Mouse (Mus musculus) retina, embryonic 14.5 days (tissue): ENCODE measurements around the gene Gm10134.
A peak's percentile ranks its signal among the peaks of the same experiment; 100 is the strongest.
"Not testable (repeated sequence)": the region's sequence is repeated elsewhere in the genome, so short reads cannot be mapped to it uniquely, and the experiment has no call there.

ENCODE experiments used
- DNase-seq: peaks from one replicate; pipeline ENCODE4 v3.0.0-alpha.2; 2015; ENCODE audit warnings: low spot score

The Gm10134 gene

DNA sequence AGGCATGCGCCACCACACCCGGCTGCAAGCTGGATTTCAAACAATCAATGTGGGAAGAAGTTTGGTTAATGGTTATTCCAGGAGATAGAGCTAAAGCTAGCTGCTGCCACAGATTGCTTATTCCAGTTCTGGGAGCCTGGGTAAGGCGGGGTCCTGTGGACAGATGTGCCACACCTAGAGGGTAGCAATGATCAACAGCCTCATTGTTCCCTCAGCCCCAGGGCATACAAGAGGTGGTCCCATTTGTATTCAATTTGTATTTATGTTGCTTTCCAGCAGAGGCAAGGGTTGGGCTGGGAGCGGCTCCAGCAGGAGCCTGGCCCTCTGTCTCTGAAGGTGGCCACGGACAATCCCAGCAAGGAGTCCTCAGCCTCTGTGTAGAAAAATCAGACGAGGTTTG lies 396 bp downstream of the Gm10134 start:
- DNase-seq = no peak

DNA sequence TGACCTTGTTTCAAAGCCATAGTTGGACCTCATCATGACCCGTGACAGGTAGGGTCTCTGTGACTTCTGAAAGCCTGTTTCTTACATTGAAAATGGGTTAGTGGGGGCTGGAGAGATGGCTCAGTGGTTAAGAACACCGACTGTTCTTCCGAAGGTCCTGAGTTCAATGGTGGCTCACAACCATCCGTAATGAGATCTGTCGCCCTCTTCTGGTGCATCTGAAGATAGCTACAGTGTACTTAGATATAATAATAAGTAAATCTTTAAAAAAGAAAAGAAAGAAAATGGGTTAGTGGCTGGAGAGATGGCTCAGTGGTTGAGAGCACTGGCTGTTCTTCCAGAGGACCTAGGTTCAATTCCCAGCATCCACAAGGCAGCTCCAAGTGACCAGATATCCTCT lies 5.7 kb downstream of the Gm10134 start:
- DNase-seq = not testable (repeated sequence)

DNA sequence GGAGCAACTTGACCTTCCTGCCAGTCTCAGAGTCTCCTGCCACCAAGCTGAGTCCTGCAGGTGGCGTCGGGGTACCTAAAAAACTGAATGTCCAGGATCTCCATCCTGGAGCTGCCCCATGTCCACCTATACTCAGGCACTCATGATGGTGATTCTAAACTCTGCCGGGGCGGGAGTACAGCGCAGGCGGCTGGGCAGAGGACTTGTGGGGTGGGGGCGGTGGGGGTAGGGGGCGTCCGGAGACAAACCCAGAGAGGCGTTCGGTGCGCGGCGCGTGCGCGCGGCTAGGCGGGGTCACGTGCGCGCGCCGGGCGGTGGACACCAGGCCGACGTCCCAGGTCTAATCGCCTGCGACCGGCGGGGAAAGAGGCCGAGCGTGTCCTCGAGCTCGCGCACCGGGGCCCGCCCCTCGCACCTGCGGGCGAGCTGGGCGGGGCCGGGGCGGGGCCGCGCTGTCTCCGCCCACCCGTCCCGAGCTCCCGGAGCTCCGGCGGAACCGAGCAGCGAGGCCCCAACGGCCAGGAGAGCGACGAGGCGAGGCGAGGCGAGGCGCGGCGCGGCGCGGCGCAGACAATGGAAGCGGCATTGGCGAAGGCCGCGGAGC lies 7.0 kb downstream of the Gm10134 start, which contains the start of gene Ralgds:
Ralgds (plus strand) TSS at position 328 of the 604 bp plus-strand sequence.
- DNase-seq = peak; percentile 76

DNA sequence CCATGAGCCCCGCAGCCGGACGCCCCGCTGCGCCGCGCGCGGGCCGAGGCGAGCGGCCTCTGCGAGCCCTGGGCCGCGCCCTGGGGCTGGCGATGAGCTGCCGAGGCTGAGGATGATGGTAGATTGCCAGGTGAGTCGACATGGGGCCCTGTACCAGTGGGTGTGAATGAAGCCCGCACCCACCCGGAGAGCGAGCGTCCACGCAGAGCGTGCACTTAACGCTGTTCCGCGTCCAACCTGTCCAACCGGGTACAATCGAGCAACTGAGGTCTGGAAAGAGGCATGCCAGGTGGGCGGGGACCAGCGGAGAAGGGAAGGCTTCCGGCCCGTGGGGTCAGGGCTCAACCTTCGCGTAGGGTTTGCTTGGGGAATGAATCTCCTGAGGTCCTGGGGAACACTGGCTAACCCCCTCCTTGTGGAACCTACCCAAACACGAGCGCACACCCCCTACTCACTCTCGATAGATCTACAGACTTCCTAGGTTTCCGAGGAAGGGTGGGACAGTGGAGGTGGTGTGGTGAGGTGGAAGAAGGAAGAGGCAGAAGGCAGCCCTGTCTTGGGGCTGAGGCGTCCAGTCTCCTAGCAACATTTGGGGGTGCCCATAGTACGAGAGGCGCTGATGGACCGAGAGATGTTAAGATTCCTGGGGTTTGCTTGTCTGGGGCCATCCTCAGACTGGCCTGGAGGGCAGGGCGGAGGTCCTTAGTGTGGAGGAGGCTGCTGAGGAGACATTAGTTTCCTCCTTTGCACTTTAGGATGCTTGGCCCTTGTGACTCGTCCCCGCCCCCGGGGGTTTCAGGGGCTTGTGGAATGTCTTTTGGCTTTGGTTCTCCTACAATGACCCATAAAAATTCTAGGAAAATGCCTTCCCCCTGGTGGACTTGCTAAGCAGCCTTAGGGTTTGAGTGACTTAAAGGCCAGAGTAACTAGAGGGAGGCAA lies 7.8 kb downstream of the Gm10134 start:
- peak; percentile 49 for DNase-seq

DNA sequence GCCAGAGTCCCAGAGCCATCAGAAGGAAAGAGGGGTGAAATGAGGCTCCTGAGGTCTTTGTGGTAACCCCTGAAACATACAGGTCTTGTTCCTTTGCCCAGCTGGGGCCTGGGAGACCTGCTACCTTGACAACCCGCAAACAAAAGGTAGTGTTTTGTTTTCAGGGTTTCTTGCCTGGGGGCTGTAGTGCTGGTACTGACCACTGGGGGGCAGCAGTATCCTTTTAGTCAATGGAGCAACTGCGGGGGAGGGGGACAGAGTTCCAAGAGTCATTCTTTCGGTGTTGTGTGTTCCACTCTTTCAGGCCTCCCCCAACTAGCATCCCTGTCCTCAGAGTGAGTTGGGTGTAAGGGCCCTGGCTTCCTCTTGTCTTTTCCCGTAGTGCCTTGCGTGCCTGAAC lies 8.6 kb downstream of the Gm10134 start:
- peak; percentile 92 for DNase-seq

DNA sequence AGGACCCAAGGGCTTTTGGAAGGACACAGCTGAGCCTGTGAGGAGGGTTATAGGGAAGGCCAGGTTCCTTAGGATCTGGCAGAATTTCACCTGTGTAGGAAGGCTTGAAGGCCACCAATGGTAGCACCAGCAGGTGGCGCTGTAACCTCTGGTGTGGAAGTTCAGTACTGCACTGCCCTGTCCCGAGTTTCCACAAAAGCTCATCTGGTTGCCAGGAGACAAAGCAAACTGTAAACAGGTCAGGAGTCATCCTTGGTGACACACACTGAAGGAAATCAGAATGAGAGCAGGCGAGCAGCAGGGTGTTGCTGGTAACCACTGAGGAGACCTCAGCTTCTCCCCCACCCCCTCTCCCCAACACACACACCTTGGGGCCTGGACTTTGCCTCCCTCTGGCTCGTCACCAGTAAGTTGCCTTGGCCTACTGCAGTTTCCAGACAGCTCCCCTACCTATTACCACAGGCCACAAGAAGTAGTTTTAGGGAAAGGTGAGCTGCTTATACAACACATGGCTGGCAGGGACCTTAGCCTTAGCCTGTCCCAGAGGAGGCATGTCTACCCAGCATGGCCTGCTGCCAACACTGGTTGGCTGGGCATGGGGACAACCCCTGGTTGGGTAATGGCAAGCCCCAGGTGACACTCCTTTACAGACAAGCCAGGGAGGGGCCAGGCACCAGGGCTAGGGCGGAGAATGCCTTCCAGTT lies 11.5 kb downstream of the Gm10134 start:
- DNase-seq = peak; percentile 87

DNA sequence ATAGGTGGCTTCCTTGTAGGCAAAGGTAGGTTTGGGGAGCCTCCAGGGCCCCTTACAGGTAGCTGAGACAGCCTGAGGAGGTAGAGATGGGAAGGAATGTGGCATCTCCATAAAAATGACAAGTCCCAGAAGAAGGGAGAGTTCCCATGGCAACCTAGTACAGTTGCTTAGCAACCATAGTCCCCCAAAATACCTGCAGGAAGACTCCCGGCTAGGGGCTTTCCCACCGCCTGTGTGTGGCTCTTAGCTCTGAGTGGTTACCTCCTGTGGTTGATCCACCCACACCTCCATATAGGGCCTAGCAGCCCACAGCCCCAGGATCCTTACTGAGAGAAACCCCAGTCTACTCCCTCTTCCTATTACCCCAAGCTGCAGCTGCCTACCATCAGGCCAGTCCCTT lies 12.3 kb downstream of the Gm10134 start:
- DNase-seq = no peak

DNA sequence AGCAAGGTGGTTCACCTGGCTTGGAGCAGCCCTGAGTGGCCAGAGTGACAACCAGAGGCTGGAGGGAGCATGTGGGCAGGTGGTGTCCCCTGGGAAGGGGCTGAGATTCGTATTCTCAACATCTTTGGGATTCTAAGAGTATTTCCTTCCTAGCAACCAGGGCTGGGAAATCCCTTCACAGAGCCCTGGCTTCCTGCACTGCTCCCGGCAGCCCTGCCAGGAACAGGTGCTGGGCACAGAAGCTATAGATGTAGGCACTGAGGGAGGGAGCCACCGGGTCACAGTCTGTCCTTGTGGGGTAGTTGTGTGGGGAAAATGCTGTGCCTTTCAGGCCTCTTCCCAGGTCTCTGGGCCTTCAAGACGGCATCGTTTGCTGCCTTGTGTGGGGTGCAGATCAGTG lies 14.7 kb downstream of the Gm10134 start:
- no peak for DNase-seq

DNA sequence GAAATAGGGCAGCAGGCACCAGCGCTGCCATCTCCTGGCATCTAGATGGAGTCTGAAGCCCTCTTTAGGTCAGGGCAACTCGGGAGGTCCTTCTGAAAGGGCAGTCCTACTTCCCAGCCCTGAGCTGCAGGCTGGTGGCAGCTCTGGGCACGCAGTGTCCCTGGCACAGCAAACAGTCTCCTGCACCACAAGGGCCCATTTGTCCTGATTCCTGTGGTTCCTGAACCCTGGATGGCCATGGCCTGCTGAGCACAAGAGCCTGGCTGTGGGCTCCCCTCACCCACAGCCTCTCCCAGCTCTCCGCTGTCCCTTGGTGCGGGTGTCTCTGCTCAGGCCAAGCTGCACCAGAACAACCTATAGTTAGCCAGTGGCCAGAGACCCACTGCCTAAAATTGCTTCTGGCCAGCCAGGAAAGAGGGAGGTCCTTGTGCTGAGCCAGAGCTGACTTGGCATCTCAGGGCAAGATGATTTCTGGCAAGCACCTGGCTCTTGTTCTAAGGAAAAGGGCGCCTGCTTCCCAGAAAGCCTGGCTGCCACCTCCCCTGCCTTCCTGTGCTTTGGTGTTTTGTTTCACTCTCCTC lies 15.8 kb downstream of the Gm10134 start:
- DNase-seq = no peak

DNA sequence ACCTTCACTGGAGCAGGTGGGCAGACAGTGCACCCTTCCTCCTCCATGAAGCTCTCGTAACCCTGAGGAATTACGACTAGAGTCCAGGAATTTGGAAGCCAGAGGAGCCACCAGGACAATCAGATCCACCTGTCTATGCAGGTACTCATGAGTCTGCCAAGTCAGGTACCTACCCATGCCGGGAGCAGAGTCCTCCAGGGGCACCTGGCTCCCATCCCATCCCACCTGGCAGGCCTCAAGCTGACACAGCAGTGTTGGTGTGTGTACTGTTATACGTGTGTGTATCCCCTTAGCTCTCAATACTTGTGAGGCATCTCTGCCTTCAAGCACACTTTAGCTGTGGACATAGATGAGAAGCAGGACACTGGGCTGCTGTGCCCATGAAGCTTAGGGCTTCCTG lies 16.3 kb downstream of the Gm10134 start:
- DNase-seq = no peak

DNA sequence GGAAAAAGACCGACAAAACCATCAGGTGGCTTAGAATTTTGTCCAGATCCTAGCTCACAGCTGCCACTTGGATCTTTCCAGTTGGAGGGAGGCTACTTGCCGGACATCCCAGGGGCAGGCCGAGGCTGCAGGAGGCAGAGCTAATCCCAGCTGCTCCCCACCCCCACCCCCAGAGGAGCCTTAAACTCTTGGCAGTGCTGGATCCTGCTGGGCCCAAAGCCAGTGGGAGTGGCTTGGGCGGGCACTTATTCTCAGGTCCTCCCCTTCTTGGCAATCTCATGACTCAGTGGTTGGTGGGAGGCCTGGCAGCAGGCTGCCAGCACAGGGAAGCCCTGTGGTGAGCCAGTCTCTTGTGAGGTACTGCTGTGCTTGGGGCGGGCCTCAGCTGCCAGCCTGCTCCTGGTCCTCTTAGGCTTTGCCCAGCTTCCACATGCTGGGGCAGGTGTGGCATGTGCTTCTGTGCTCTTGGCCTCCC lies 17.8 kb downstream of the Gm10134 start:
- DNase-seq = peak; percentile 59

DNA sequence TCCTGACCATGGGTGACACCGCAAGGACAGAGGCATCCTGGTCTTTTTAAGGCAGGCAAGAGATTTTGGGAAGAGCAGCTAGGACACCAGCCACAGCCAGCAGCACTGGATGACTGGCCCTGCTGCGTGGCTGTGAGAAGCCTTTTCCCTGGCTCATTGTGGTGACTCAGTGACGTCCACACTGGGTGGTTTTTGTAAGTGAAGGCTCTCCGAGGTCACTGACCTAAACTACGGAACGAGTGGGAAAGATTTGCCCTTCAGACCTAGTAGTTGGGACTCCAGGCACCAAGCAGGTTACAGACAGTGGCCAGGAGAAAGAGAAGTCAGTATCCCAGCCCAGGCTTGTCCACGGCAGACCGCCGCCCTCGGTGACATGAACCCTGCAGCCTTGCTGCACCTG lies 18.5 kb downstream of the Gm10134 start:
- DNase-seq = no peak

DNA sequence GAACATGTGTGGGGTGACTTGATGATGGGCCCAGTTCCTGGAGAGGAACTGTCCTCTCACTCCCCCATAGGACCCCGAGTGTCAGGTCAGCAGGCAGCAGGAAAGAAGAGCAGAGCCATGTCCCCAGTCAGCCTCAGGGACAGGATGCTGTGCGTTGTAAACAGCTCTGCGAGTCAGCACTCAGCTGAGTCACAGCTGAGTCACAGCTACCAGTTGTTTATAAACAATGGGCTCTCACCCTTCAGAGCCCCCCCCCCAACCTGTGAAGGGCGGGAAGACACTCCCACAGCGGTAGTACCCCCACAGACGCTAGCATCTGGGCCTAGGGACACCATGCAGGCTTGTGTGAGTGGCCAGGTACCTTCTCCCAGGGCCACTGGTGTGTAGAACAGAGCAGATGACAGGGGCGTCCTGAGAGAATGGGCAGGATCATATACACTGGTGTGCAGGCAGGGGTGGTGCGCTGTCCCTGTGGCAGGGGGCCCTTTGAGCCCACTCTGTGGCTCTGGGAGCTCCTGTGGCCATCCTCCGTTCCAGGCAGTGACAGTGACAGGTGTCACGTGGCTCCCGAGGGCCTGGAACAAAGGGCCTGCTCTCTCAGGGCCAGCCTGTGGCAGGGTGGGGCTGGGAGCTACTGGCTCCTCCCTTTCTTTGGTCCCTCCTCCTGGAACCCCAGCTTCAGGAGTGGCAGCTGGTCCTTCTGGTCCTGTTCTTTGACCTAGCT lies 19.5 kb downstream of the Gm10134 start:
- DNase-seq = peak; percentile 85

DNA sequence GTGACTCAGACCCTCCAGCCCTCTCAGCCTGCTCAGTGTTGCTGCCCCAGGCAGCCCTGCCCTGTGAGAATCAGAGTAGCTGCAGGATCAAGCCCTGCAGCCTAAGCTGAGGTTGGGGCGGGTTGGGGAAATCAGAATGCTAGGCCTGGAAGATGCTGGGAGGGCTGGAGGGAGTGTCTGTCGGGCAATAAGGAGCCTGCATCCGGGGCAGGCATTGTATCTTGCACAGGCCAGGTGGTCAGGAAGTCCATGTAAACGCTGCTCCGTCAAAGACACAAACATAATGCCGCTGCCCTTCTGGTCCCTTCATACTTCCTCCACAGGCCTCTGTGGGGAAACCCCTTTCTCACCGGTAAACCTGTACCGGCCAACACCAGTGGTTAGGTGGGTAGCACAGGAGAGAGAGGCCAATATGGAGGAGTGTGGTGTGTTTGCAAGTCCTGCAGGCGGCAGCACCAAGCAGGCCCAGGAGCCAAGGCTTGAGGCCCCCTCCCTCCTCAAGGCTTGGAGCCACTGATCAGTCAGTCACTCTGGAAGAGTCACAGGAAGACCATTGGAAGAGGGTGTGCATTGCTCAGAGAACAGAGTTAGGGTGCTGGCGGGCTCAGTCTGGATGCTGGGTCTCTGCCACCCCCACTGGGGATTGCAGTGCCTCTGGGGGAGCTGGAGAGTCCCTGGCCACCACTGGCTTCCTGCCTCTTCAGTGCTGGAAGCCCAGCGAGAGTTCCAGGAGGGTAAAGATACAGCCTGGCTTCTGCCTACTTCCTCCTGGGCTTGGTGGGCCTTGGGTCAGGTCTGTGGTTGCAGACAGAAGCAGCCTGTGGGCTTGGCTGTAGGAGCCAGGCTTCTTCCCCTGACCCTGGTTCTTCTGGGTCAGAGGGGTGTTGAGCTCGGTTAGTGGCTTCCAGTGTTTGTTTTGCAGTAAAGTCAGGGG lies 20.3 kb downstream of the Gm10134 start:
- DNase-seq = peak; percentile 45

DNA sequence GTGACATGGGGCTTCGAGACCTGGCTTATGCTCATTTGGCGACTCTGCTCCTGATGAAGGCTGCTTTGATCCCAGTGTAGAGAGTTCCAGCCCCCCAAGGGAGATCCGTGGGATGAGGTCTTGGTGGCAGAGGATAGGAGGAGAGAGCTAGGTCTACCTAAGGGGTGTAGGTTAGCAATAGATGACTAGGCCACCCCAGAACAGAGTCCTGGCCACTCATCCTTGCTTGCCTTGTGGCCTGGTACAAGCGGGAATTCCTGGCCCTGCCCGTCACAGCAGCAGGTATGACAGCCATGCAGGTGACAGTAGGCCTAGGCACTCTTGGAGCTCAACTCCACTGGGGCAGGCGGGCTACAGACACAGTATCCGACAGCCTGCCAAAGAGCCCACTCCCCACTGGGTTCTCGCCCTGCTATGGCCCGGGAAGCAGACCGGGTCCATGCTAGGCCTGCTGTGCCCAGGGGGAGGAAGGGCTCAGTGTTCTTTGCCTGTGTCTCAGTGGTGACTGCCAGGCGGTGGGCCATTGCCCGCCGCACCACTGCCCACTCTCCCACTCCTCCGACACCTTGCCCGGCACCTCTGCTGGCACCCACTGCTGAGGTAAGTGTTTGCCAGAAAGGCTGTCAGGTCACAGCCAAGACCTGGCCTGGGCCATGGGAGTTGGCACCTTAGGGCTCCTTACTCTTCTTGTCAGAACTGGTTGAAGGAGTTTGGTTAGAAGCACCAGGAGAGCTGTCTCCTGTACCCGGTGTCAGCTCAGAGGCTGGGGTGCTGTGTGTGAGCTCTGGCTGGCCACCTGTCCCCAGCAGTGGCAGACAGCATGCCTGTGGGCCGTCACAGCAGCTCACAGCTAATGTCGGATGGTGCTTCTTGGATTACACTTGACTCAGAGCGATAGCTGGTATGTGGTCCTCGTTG lies 21.8 kb downstream of the Gm10134 start:
- no peak for DNase-seq

DNA sequence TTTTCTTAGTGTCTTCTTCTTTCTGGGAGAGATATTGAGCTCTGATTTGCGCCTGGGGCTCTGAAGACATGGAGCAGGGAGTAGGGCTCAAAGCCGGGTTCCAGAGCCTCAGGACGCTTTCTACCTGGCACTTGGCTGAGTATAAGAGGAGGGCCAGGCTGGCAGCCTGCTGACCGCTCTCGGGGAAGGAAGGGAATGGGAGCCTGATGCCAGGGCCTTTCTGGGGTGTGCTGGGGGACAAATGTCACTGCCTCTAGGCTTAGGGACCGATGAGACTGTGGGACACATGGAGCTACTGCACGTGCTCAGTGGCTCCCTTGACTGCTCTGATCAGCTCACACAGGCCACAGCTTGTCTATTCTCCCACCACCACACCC lies 22.4 kb downstream of the Gm10134 start:
- no peak for DNase-seq

DNA sequence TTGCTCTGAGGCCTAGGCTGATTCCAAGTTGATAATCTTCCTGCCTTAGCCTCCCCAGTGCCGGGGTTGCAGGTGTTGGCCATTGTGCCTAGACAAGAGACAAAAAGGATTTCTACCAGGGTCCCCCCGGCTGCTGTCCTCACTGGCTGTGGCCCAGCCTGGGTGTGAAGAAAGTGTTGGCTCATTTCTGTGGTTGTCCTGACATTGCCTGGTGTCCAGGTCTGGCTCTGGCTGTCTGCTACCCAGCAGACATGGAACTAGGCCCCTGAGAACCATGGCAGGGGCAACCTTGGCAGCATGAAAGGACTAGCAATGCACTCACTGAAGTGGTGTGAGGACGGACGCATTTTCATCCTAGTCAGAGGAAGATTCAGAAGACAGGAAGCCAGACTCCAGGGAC lies 24.0 kb downstream of the Gm10134 start:
- no peak for DNase-seq

DNA sequence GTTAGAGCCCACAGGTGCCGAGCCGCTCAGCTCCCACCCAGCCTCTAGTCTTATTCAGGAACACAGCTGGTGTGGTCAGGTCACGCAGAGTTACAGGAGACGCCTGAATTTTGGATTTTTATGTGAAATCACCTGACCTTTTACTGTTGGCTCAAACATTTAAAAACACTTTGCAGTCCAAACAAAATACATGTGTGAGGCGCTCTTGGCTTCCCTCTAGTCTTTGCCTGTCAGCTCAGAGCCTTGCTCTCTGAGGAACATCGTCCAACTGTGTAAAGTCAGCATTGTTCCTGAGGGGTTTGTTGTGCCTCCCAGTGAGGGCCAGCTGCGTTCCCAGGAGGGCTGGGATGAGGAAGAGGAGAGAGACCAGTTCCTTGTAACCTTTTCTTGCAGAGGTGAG lies 24.4 kb downstream of the Gm10134 start:
- no peak for DNase-seq
